Mouse (Mus musculus): ENCODE results near the gene Dnah2. TPM values are rescaled to one million over a fixed set of nuclear protein-coding genes. Genes with fewer than 3 reads are reported as not detected.

Dnah2 gene
- total RNA-seq, 2 experiments from 2014 or later, result 1.4 to 2.1 TPM

DNA sequence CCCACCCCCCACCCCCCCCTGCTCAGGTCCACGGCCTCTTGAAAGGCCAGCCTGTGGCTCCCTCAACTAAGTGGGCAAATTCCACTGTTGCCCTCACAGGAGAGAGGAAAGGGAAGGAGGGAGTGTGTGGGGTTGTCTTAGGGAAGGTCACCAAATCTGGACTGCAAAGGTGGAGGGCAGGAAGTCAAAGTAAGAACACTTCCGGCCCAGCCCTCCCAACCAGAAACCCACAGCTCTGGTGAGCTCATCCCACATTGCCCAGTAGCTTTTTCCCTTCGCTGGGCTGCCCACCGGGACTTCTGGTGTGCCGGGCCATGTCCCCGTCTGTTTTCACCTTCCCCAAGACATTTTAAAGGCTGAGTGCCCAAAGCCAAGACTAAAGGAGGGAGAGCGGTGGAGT, 57.2 kb downstream of the Dnah2 start:
- DNase-seq (ENCODE audit: low spot score in 2 of 2), result no peak
- intact Hi-C loops (cut with DNase I), result no loop called here

DNA sequence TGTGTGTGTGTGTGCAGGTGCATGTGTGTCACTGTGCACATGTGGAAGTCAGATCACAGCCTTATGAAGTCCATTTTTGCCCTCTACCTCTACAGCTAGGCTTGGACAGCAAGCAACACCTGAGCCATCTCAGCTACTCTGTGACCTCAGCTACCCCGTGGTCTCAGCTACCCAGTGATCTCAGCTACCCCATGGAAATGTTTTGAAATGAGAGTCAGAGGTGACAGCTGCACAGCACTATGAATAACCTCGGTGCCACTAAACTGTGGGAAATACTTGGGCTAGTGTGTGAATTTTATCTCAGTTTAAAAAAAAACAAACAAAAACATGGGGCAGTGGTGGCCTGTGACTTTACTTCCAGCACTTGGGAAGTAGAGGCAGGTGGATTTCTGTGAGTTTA, 58.0 kb downstream of the Dnah2 start:
- intact Hi-C loops (cut with DNase I), result no loop called here
- no peak for DNase-seq (ENCODE audit: low spot score in 2 of 2)

DNA sequence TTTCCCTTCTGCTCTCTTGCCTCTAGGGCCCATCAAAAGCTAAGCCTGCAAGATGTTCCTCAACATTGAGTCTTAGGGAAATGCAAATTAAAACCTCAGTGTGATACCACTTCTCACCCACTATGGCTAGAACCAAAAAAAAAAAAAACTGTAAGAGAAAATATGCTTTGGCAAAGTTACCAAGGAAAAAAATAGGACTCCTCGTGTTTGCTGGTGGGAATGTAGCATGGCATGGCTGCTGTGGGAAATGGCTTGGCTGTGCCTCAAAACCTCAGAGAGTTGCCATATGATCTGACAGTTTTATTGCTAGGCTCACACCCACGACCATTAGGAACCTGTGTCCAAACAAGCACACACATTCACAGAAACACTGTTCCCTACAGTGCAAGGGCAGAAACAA, 61.4 kb downstream of the Dnah2 start:
- DNase-seq (ENCODE audit: low spot score in 2 of 2), result no peak
- intact Hi-C loops (cut with DNase I), result no loop called here

DNA sequence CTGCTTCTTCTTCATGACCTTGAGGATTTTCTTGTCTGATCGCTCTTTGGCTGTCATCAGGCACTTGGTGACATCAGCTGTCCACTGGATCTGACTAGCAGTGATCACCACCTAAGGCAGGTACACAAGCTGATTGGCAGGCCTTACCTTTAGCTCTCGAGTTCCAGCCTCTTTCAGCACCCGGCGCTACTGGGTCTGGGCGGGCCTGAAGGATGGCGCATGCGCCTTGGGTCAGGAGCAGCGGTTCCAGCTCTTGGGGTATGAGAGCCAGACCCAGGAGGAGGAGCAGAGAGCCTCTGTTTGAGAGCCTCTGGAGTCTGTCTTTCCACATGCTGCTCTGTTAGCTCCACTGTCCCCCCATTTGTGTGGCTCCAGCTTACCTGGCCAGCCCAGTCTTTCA, 71.3 kb downstream of the Dnah2 start:
- intact Hi-C loops (cut with DNase I), result no loop called here

DNA sequence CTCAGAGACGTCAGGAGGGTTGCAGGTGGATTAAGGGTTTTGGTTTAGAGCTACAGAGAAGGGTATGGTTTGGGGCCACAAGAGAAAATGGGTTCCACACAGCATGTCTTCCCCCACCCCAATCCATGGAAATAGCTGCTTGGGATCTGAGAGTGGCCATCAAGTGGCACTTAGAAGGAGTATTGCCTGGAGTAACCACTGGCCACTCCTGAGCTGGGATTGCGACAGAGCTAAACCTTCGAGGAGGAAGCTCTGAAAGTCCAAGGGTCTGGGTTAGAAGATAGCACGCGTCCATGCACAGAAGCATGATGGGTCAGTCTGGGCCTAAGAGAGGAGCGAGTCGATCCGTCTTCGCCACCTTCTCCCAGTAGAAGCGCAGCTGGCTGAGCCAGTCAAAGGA, 72.1 kb downstream of the Dnah2 start:
- no peak for DNase-seq (ENCODE audit: low spot score in 2 of 2)
- intact Hi-C loops (cut with DNase I), result no loop called here

More for the DNA sequence above, 71.3 kb downstream of the Dnah2 start:
- DNase-seq (ENCODE audit: low spot score in 2 of 2), result no peak

DNA sequence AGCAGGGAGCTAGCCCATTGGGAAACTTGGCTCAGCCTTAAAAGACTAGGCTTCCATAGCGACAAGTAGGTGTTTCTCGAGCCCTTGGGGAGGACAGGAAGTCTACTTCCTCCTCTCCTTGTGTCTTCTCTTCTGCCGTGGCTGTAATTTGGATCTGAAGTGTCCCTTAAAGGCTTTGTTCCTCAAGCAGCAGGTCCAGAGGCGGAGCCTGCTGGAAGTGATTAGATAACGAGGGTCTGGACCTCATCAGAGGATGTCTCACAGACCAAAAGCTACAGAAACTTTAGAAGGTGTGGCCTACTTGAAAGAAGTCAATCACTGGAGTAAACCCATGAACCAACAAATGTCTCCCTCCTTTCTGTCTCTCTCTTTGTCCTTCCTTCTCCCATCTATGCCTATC, 74.2 kb downstream of the Dnah2 start:
- DNase-seq (ENCODE audit: low spot score in 2 of 2), result no peak
- intact Hi-C loops (cut with DNase I), result no loop called here

DNA sequence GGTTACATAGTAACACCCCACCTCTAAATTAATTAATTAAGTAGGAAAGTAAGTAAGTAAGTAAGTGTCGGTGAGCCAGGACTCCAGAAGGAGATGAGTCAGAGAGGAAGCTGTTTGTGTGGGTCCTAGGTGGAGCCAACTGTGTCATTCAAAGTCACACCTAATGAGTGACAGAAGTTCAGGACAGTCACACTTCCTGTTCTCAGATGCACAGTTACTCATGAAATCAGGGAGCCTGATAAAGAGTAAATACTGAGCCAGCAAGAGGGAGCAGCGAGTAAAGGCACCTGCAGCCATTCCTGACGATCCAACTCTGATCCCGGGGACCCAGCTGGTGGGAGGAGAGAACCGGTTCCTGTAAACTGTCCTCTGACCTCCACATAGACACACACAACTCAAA, 76.2 kb downstream of the Dnah2 start:
- DNase-seq (ENCODE audit: low spot score in 2 of 2), result no peak
- intact Hi-C loops (cut with DNase I), result no loop called here

DNA sequence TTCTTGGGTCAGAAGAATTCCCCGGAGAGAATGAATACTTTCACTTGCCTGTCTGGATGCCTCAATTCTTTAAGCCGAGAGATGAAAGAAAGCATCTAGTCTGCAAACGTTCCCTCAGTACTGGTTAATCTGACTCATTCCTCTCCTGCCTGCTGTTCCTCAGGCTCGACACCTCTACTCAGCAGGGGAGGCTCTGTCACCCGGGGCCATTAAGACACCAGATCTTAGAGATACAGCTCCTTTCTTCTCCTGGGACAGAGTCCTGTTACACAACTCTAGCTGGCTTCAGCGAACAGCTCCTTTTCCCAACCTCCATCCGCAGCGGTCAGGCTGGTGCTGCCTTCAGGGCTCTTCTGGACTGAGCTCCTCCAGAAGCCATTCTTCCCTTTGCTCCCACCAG, 77.4 kb downstream of the Dnah2 start:
- intact Hi-C loops (cut with DNase I), result no loop called here
- DNase-seq (ENCODE audit: low spot score in 2 of 2), result no peak

DNA sequence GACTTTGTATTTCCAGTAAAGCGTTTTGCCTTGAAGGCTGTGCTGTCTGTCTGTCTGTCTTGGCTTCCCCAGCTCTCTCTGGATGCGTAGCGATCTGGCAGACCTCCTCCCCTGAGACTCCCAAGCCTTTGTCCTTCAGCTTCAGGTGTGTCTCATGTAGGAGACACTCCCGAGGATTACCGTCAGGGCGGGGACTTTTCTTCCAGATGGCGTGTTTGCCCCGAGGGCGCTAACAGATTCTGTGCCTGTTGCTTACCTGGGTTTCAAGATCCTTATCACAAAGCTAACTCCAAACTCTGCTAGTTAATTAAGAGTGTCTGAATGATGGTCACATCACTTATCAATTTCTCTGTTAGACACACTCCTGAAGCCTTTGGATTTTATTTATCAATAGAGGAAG, 79.6 kb downstream of the Dnah2 start:
- intact Hi-C loops (cut with DNase I), result no loop called here
- no peak for DNase-seq (ENCODE audit: low spot score in 2 of 2)

DNA sequence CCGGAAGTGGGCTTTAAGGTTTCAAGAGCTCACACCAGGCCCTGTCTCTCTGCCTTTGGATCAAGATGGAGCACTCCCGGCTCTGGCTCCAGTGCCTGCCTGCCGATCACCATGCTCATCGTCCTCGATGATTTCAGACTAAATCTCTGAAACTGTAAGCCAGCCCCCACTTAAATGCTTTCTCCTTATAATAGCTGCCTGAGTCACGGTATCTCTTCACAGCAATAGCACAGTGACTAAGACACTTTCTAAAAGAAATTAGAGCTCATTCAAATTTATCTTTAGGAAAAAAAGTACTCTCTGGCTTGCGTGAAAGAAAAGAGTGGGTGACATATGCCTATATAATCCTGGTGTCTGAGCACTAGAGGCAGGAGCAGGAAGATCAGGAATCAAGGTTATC, 84.9 kb downstream of the Dnah2 start:
- DNase-seq (ENCODE audit: low spot score in 2 of 2), result peak; percentile 9 to 30
- intact Hi-C loops (cut with DNase I), result no loop called here

DNA sequence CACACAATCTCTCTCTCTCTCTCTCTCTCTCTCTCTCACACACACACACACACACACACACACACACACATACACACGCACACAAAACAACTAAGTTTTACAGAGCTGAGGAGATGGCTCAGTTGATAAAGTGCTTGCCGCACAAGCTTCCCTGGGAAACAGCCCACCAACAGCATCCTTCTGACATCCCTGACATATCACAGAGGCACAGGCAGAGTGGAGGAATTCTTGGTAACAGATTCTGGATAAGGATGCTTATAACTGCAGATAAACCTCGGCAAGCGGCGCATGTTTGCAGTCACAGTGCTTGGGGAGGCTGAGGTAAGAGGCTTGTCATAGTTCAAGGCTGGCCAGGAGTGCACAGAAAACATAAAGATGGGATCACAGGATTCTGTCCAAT, 87.3 kb downstream of the Dnah2 start:
- intact Hi-C loops (cut with DNase I), result no loop called here
- DNase-seq (ENCODE audit: low spot score in 2 of 2), result no peak

DNA sequence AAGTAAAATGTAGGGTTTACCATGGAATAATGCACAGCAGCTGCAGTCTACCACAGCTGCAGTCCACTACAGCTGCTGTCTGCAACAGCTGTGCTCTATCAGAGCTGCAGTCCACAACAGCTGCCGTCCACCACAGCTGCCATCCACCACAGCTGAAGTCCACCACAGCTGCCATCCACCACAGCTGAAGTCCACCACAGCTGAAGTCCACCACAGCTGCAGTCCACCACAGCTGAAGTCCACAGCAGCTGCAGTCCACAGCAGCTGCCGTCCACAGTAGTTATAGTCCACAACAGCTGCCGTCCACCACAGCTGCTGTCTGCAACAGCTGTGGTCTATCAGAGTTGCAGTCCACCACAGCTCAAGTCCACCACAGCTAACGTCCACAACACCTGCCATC, 89.0 kb downstream of the Dnah2 start:
- DNase-seq (ENCODE audit: low spot score in 2 of 2), result no peak
- intact Hi-C loops (cut with DNase I), result no loop called here

DNA sequence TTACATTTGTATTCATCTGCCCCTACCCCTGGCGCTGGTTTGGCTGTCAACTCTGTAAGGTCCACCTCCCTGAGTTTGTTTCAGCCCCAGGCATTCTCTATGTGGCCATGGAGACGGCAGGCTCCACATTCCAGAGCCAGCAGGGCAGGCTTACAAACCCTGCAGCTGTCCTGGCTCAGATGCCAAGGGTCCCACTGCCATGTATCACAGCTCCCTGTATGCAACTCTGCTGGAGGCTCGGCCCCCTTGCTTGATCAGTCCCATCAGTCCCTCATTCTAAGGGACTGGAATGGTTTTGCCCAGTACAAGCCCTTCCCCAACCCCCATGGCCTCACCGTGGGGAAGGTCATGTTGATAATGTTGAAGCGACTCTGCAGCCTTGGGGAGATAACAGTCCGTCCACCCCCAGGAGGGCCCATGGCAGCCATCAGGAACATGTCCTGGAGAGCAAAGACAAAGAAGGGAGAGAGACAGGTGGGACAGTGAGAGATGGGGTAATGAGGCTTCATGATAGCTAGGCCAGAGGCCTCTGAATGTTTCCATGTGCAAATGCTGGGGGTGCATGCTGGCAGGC, 91.8 kb downstream of the Dnah2 start:
- intact Hi-C loops (cut with DNase I), result no loop called here
- no peak for DNase-seq (ENCODE audit: low spot score in 2 of 2)

DNA sequence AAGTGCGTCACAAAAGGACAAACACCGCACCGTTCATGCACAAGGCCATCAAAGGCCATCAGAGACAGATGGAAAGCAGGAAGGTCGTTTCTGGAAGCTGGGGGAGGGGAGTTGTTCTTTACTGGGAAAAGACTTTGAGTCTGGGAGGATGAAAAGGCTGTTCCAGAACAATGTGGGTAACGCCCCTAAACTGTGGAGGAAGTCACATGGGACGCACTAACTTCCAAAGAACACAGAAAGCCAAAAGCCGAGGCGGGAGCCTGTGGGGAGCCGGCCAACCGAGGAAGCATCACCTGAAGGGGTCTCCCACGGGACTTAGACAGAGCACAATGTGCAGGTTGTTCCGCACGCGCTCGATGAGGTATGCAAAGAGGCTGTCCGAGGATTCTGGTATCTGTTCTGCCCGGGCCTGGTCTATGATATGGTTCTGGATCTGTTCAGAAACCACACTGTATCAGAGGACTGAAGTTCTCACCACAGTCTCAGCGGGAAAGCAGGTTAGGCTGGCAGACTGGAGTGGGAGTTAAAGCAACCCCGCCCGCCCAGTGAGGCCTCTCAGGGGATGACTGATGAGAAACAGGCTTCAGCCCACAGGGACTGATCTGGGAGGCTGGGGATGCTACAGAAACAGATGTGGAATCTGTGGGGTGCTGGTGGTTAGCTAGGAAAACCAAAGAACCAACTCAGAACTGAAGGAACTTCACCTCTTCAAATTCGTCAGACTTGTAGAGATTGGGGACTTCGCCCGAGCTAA, 96.6 kb downstream of the Dnah2 start:
- peak in 1 of 2 experiments; percentile 26 for DNase-seq (ENCODE audit: low spot score in 2 of 2)
- intact Hi-C loops (cut with DNase I), result no loop called here

DNA sequence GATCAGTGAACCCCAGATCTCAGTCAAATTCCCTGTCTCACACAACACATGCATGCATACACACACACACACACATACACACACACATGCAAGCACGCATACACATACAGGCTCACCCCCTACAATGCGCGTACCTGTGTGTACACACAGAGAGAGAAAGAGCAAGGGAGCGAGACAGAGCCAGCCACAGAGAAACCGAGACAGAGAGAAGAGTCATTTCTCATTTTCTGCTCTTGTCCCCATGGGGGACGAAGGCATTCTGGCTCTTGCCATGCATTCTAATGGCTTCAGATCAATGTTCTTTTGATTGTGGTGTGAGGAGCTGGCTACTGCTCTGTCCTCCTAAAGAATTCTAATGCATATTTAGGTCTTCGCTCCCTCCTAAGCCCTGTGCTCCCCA, 101.6 kb downstream of the Dnah2 start:
- intact Hi-C loops (cut with DNase I), result no loop called here
- no peak for DNase-seq (ENCODE audit: low spot score in 2 of 2)

DNA sequence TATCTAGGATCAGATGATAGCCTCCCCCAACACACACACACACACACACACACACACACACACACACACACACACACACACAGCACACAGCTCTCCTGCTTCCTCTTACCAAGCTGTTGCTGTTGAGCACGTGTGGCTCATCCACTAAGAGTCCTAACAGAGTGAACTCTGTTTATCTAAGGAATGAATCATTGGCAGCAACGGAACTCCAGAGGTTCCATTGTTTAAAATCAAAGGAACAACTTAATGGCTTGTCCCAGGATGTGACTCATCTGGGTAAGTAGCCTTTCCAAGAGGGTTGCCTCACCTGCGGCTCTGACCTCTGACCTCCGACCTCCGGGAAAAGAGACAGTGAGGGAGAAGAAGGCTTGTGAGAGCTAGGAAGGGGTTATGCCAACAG, 105.6 kb downstream of the Dnah2 start:
- no peak for DNase-seq (ENCODE audit: low spot score in 2 of 2)
- intact Hi-C loops (cut with DNase I), result no loop called here

DNA sequence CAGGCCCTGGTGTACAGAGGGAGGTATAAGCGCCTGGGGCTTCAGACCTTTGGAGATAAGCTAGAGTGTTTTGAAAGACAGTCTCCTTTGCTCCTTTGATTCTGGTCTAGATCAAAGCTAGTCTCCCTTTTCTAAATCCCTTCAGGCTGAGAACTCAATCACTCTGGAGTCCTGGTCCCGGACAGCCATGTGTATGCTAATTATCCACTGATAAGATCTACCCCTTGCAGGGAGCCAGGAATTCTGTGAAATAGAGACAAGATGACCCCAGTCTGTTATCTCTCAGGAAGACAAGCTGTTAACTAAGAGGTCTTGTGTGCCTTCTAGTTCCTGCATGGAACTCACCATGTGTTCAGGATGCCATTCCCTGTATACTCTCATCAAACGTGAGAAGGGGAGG, 111.6 kb downstream of the Dnah2 start:
- intact Hi-C loops (cut with DNase I), result no loop called here
- no peak for DNase-seq (ENCODE audit: low spot score in 2 of 2)

DNA sequence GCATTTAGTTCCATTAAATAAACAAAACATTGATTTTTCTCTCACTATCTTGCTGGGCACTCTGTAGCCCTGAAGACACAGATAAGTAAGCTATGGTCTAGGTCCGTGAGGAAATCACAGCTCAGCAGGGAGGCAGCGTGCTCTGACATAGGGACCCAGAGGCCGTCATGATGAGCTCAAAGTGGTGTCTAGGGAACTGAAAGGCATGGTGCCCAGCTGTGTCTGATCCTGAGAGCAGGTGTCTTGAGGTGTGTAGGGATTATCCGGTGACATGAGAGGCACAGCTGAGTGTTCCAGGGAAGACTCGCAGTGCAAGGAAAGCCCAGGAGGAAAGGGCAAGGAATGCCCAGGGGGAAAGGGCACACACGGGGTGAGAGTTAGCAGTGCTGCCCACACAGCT, 115.7 kb downstream of the Dnah2 start:
- no peak for DNase-seq (ENCODE audit: low spot score in 2 of 2)
- intact Hi-C loops (cut with DNase I), result loop anchor here (2.0 kb wide), 1 partner anchor 32 kb away; no protein-coding TSS in a partner anchor

DNA sequence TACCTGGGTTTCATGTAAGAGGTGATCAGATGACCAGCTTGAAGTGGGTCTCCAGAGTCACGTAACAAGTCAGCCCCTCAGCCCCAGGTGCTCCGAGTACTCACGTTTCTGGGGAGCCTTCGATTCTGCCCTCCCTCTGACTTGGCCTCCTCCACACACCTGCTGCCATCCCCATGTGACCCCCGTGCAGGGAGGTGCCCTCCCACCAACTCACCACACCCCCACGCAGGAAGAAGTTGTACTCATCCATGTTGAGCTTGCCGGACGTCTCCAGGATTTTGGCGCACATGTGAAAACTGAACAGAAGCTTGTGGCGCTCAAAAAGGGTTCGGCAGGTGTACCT, 116.3 kb downstream of the Dnah2 start:
- intact Hi-C loops (cut with DNase I), result loop anchor here (1.0 to 2.0 kb wide), 2 partner anchors 32 to 82 kb away; no protein-coding TSS in a partner anchor
- DNase-seq (ENCODE audit: low spot score in 2 of 2), result no peak

DNA sequence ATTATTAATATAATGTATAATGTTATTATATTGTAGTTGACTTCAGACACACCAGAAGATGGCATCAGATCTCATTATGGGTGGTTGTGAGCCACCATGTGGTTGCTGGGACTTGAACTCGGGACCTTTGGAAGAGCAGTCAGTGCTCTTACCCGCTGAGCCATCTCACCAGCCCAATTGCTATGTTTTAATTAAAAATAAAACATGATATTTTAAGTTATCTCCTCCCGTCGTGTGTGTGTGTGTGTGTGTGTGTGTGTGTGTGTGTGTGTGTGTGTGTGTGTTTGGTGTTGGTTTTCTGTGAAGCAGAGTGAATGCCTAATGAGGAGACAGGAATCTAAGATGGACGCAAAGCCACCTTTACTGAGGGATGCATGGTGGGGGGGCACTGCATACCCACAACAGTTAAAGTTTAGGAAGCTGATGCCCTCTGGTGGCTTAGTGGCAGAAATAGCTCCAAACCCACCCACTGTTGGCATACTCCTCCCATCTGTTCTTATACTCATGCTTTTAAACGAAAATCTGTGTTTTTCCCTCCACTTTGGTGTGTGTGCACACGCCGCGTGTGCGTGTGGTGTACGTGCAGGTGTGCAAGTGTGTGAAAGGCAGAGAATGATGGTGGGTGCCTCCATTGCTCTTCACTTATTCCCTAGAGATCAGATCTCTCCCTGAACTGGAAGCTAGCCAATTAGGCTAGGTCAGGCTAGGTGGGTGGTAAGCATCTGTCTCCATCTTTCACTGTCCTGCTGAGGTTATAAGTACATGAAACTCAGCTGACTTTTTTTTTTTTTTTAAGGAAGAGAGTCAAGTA, 116.9 kb downstream of the Dnah2 start:
- DNase-seq (ENCODE audit: low spot score in 2 of 2), result peak in 1 of 2 experiments; percentile 66
- intact Hi-C loops (cut with DNase I), result loop anchor here (1.0 to 2.0 kb wide), 2 partner anchors 31 to 82 kb away; no protein-coding TSS in a partner anchor

DNA sequence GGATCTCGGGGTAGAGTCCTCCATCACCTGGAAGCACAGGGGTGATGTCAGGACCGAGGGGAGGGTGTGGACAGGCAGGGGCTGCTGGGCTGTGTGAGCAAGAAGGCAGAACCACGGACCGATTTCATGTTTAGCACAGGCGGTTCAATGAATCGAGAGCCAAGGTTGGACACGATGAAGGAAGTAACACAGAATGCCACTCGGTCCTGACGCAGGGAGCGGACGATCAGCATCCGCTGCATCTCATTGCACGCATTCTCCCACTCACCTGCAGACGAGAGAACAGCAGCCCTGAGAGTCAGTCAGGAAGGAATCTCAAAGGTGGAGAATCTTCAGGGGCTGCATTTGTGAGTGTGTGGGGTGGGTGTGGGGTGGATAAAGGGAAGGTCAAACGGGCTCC, 118.3 kb downstream of the Dnah2 start:
- DNase-seq (ENCODE audit: low spot score in 2 of 2), result no peak
- intact Hi-C loops (cut with DNase I), result no loop called here

Data from left cerebral cortex, postnatal 36 days (tissue).